In the genomic region with DNA sequence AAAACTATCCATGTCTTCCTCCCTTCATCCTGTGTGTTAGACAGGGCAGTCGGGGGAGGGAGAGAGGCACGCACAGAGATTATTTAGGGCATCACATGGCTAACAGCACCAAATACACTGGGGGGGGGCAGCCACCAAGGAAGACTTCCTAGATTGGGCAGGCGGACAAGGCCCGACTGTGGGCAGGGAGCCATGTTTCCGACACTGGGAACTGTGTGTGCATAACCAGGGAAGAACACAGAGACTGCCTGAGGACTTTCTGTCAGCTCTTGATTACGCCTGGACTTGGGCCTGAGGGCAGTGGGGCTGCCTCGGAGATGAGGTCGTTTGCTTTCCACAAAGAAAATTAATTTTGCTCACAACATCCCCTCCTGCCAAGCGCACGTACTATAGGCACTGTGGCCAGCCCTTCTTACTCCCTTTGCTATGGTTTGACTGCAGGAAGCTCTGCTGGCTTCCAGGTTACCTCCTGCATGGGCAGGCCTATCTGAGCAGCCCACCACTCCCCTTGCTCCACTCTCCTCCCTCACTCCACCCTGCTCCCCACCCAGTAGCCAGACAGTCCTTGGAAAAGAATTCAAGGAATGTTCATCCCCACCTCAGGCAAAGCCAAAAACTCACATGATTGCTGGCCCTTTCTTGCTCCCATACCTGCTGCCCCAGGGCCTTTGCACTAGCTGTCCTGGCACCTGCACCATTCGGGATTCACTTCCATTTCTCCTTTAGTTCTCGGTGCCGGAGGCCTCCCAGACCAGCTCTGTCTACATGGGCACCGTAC, we compare ENCODE assay signal across 12 mouse cellular contexts. TPM values are rescaled to one million over a fixed set of nuclear protein-coding genes. Genes with fewer than 3 reads are reported as not detected.
DNase-seq lines count a peak whose midpoint lies in the region; ATAC-seq and TF ChIP-seq lines count a peak whose summit lies in the region.
"Had no signal": no experiment of that assay in that cellular context is flagged by ENCODE, and none has a peak within 500 bp of the region (broad histone marks: within the 10 kb centered on the region; RNA-seq: fewer than 3 reads in every experiment).

No protein-coding gene starts in this region.

- no peaks in the 10 kb centered on the region for H3K36me3 ChIP-seq in heart, adult 2 months (ENCODE audit: control insufficient read depth, insufficient read depth, low read length)
- no peaks in the 10 kb centered on the region for H3K36me3 ChIP-seq in heart, embryonic 12.5 days
- H3K36me3 ChIP-seq in midbrain, embryonic 14.5 days (ENCODE audit: control insufficient read depth, insufficient read depth, low read length), result no peaks in the 10 kb centered on the region
- H3K36me3 ChIP-seq in midbrain, embryonic 13.5 days, result peaks cover 3% of the 10 kb centered on the region; the same call in 1 of the 2 replicates
- no peaks in the 10 kb centered on the region for H3K36me3 ChIP-seq in midbrain, postnatal 0 days (ENCODE audit: insufficient read depth, low read length)
- H3K36me3 ChIP-seq: embryonic facial prominence, embryonic 12.5 days; hindbrain, embryonic 12.5 days; liver, embryonic 12.5 days had no signal

- no peak for TF ChIP-seq POLR2A in heart, adult 2 months (IDR thresholded peaks at IDR 0.05; ENCODE audit: insufficient read depth, low read depth, low read length)

- peak overlapping the region; percentile 33 for H3K27ac ChIP-seq in heart, adult 2 months
- H3K27ac ChIP-seq in heart, embryonic 12.5 days (ENCODE audit: poor library complexity, severe bottlenecking), result no peak overlapping the region
- H3K27ac ChIP-seq in midbrain, embryonic 14.5 days (replicated peaks; ENCODE audit: low read depth, low read length), result no peak overlapping the region
- H3K27ac ChIP-seq in midbrain, embryonic 13.5 days, result no peak overlapping the region
- no peak overlapping the region for H3K27ac ChIP-seq in midbrain, postnatal 0 days (ENCODE audit: low read depth, low read length)
- H3K27ac ChIP-seq: embryonic facial prominence, embryonic 12.5 days; hindbrain, embryonic 12.5 days; liver, embryonic 12.5 days had no signal

- no peak for TF ChIP-seq CTCF in heart, adult 2 months (IDR thresholded peaks at IDR 0.05)
- no peak for TF ChIP-seq CTCF in midbrain, postnatal 0 days (IDR thresholded peaks at IDR 0.05)

- no peaks in the 10 kb centered on the region for H3K27me3 ChIP-seq in heart, adult 2 months (ENCODE audit: control insufficient read depth, insufficient read depth, low read length)
- H3K27me3 ChIP-seq in heart, embryonic 12.5 days (replicated peaks), result peaks cover 18% of the 10 kb centered on the region; the same call in 1 of the 2 replicates
- H3K27me3 ChIP-seq in midbrain, embryonic 14.5 days (ENCODE audit: control insufficient read depth, insufficient read depth, low read length), result no peaks in the 10 kb centered on the region
- H3K27me3 ChIP-seq in midbrain, embryonic 13.5 days, result no peaks in the 10 kb centered on the region
- no peaks in the 10 kb centered on the region; the same call in 1 of the 2 replicates for H3K27me3 ChIP-seq in midbrain, postnatal 0 days (ENCODE audit: insufficient read depth, low read length)
- H3K27me3 ChIP-seq: embryonic facial prominence, embryonic 12.5 days; hindbrain, embryonic 12.5 days had no signal

- intact Hi-C loops in heart, adult 2 months (cut with DNase I), result no loop called here

- H3K4me2 ChIP-seq in heart, embryonic 12.5 days, result no peak overlapping the region
- H3K4me2 ChIP-seq in midbrain, embryonic 14.5 days (ENCODE audit: low read length), result no peak overlapping the region
- H3K4me2 ChIP-seq in midbrain, embryonic 13.5 days (replicated peaks), result no peak overlapping the region
- H3K4me2 ChIP-seq in midbrain, postnatal 0 days (ENCODE audit: low read depth, low read length, poor library complexity, severe bottlenecking), result no peak overlapping the region
- H3K4me2 ChIP-seq: embryonic facial prominence, embryonic 12.5 days; hindbrain, embryonic 12.5 days; liver, embryonic 12.5 days had no signal

- WGBS in heart, adult 2 months, result 46% methylated on average over 14 of the region's 14 CpGs
- 62% methylated on average over 14 of the region's 14 CpGs for WGBS in heart, embryonic 12.5 days
- 71% methylated on average over 14 of the region's 14 CpGs for WGBS in midbrain, embryonic 14.5 days
- WGBS in midbrain, embryonic 13.5 days, result 70% methylated on average over 14 of the region's 14 CpGs
- WGBS in midbrain, postnatal 0 days, result 63% methylated on average over 14 of the region's 14 CpGs

- no peak for ATAC-seq in heart, embryonic 12.5 days (ENCODE audit: insufficient number of reproducible peaks, low FRiP score)
- ATAC-seq in midbrain, embryonic 14.5 days (ENCODE audit: low FRiP score, low TSS enrichment), result no peak
- ATAC-seq in midbrain, embryonic 13.5 days, result no peak
- ATAC-seq in midbrain, postnatal 0 days (ENCODE audit: low FRiP score), result no peak
- ATAC-seq: liver, embryonic 12.5 days had no signal

- H3K79me2 ChIP-seq in heart, adult 2 months (replicated peaks; ENCODE audit: control insufficient read depth, insufficient read depth, low read length), result no peaks in the 10 kb centered on the region

- H3K4me3 ChIP-seq in heart, adult 2 months, result no peak overlapping the region
- H3K4me3 ChIP-seq in heart, embryonic 12.5 days, result no peak overlapping the region
- H3K4me3 ChIP-seq in midbrain, embryonic 14.5 days (replicated peaks; ENCODE audit: low read depth, low read length), result no peak overlapping the region
- no peak overlapping the region for H3K4me3 ChIP-seq in midbrain, embryonic 13.5 days (replicated peaks)
- H3K4me3 ChIP-seq in midbrain, postnatal 0 days (ENCODE audit: low read depth, low read length), result no peak overlapping the region
- H3K4me3 ChIP-seq: embryonic facial prominence, embryonic 12.5 days; hindbrain, embryonic 12.5 days; liver, embryonic 12.5 days had no signal

- peaks cover 8% of the 10 kb centered on the region; the same call in 1 of the 2 replicates for H3K4me1 ChIP-seq in heart, adult 2 months (ENCODE audit: control insufficient read depth, insufficient read depth, low read length)
- peaks cover 25% of the 10 kb centered on the region for H3K4me1 ChIP-seq in heart, embryonic 12.5 days (replicated peaks)
- H3K4me1 ChIP-seq in midbrain, embryonic 14.5 days (ENCODE audit: control insufficient read depth, insufficient read depth, low read length), result no peaks in the 10 kb centered on the region
- H3K4me1 ChIP-seq in midbrain, embryonic 13.5 days (replicated peaks), result peaks cover 15% of the 10 kb centered on the region
- no peaks in the 10 kb centered on the region for H3K4me1 ChIP-seq in midbrain, postnatal 0 days (ENCODE audit: insufficient read depth, low read length)

- TF ChIP-seq EP300 in heart, adult 2 months (IDR thresholded peaks at IDR 0.05; ENCODE audit: insufficient read depth, low read depth, low read length), result no peak

- peak; percentile 66 to 73 for DNase-seq in heart, adult 2 months
- peak; percentile 53 for DNase-seq in midbrain, embryonic 14.5 days
- peak; percentile 92 for DNase-seq in ZHBTc4 (ENCODE audit: low read depth, low spot score)
- peak; percentile 38 for DNase-seq in midbrain, postnatal 0 days (ENCODE audit: low spot score)
- DNase-seq in thymus, adult 18-20 months, result no peak
- DNase-seq: thymus, postnatal 36 days had no signal

- H3K9ac ChIP-seq in heart, adult 2 months (ENCODE audit: low read depth, low read length), result no peak overlapping the region
- H3K9ac ChIP-seq in heart, embryonic 12.5 days, result no peak overlapping the region
- H3K9ac ChIP-seq in midbrain, embryonic 14.5 days (replicated peaks; ENCODE audit: low read length), result no peak overlapping the region
- H3K9ac ChIP-seq in midbrain, embryonic 13.5 days (replicated peaks), result no peak overlapping the region
- no peak overlapping the region for H3K9ac ChIP-seq in midbrain, postnatal 0 days (replicated peaks; ENCODE audit: low read length, poor library complexity, severe bottlenecking)
- H3K9ac ChIP-seq: embryonic facial prominence, embryonic 12.5 days; hindbrain, embryonic 12.5 days; liver, embryonic 12.5 days had no signal

- H3K9me3 ChIP-seq in heart, embryonic 12.5 days (replicated peaks), result no peaks in the 10 kb centered on the region
- no peaks in the 10 kb centered on the region for H3K9me3 ChIP-seq in midbrain, embryonic 14.5 days (ENCODE audit: control insufficient read depth, low read length)
- no peaks in the 10 kb centered on the region for H3K9me3 ChIP-seq in midbrain, embryonic 13.5 days
- H3K9me3 ChIP-seq in midbrain, postnatal 0 days (ENCODE audit: low read length), result no peaks in the 10 kb centered on the region
- H3K9me3 ChIP-seq: embryonic facial prominence, embryonic 12.5 days; hindbrain, embryonic 12.5 days; liver, embryonic 12.5 days had no signal

RNA-seq across cellular contexts. Expression of a gene that starts 17.2 kb away (rescaled TPM):
- total RNA-seq in heart, adult 2 months (2021), result 1 to 10 TPM; 3.5 to 3.9 TPM
- polyA plus RNA-seq in heart, adult 2 months (2012; rRNA removed), result 3.4 and 4.8 TPM in 2 replicates
- 3.0 and 3.3 TPM in 2 replicates for polyA plus RNA-seq in heart, embryonic 12.5 days (2016; fragmentation: Nextera tagmentation; extraction: Ambion mirVana)
- 3.0 and 6.1 TPM in 2 replicates for polyA plus RNA-seq in midbrain, embryonic 14.5 days (2014; fragmentation: Nextera tagmentation; extraction: Ambion mirVana)
- 10.7 and 11.8 TPM in 2 replicates for polyA plus RNA-seq in midbrain, embryonic 13.5 days (2015; fragmentation: Nextera tagmentation; extraction: Ambion mirVana)
- 4.4 and 5.3 TPM in 2 replicates for total RNA-seq in midbrain, postnatal 0 days (2014; rRNA removed)
- 1.9 and 2.1 TPM in 2 replicates for polyA plus RNA-seq in midbrain, postnatal 0 days (2015; fragmentation: Nextera tagmentation; extraction: Ambion mirVana)

RNA-seq across cellular contexts. Expression of a gene that starts 58.1 kb away (rescaled TPM):
- total RNA-seq in heart, adult 2 months (2021), result not detected
- polyA plus RNA-seq in heart, adult 2 months (2012; rRNA removed), result 0.73 TPM in 1 of 2 replicates, not detected in the other
- not detected in 2 replicates for polyA plus RNA-seq in heart, embryonic 12.5 days (2016; fragmentation: Nextera tagmentation; extraction: Ambion mirVana)
- polyA plus RNA-seq in midbrain, embryonic 14.5 days (2014; fragmentation: Nextera tagmentation; extraction: Ambion mirVana), result not detected in 2 replicates
- not detected in 2 replicates for polyA plus RNA-seq in midbrain, embryonic 13.5 days (2015; fragmentation: Nextera tagmentation; extraction: Ambion mirVana)
- total RNA-seq in midbrain, postnatal 0 days (2014; rRNA removed), result not detected in 2 replicates
- not detected in 2 replicates for polyA plus RNA-seq in midbrain, postnatal 0 days (2015; fragmentation: Nextera tagmentation; extraction: Ambion mirVana)
- total RNA-seq: MEL had no signal
- polyA plus RNA-seq: embryonic facial prominence, embryonic 12.5 days; hindbrain, embryonic 12.5 days; liver, embryonic 12.5 days had no signal

Comparison
In these comparisons a context has a peak if more than half of its experiments do, and no peak if none do; other contexts are left out.
1. DNase-seq: peak in heart, adult 2 months (2 of 2), midbrain, embryonic 14.5 days (single experiment), ZHBTc4 (single experiment) and midbrain, postnatal 0 days (single experiment); none in thymus, adult 18-20 months (0 of 2).